Mouse (Mus musculus): ENCODE results near the gene Atp2b4.
"Not testable (repeated sequence)": the region's sequence is repeated elsewhere in the genome, so short reads cannot be mapped to it uniquely, and the experiment has no call there.

Atp2b4 gene

GRCm38 (mm10) chr1:133751621-133752020, 49.2 kb downstream of the Atp2b4 start:
- no peak for DNase-seq (ENCODE audit: extremely low read depth, low read depth)

- no peak for DNase-seq (ENCODE audit: extremely low read depth, low read depth)
Observed at GRCm38 (mm10) chr1:133749954-133750353, 50.9 kb downstream of the Atp2b4 start.

- no peak for DNase-seq (ENCODE audit: extremely low read depth, low read depth)
Observed at GRCm38 (mm10) chr1:133745078-133745495, 55.8 kb downstream of the Atp2b4 start.

- no peak for DNase-seq (ENCODE audit: extremely low read depth, low read depth)
Observed at GRCm38 (mm10) chr1:133744609-133745008, 56.2 kb downstream of the Atp2b4 start.

GRCm38 (mm10) chr1:133742517-133742916, 58.3 kb downstream of the Atp2b4 start:
- DNase-seq (ENCODE audit: extremely low read depth, low read depth): no peak

- no peak for DNase-seq (ENCODE audit: extremely low read depth, low read depth)
Observed at GRCm38 (mm10) chr1:133741881-133742434, 58.9 kb downstream of the Atp2b4 start.

- no peak for DNase-seq (ENCODE audit: extremely low read depth, low read depth)
Observed at GRCm38 (mm10) chr1:133741171-133741570, 59.7 kb downstream of the Atp2b4 start.

GRCm38 (mm10) chr1:133736664-133737063, 64.2 kb downstream of the Atp2b4 start:
- DNase-seq (ENCODE audit: extremely low read depth, low read depth): no peak

GRCm38 (mm10) chr1:133735995-133736652, 64.7 kb downstream of the Atp2b4 start:
- no peak for DNase-seq (ENCODE audit: extremely low read depth, low read depth)

GRCm38 (mm10) chr1:133732814-133733213, 68.0 kb downstream of the Atp2b4 start:
- no peak for DNase-seq (ENCODE audit: extremely low read depth, low read depth)

GRCm38 (mm10) chr1:133728339-133728738, 72.5 kb downstream of the Atp2b4 start:
- no peak for DNase-seq (ENCODE audit: extremely low read depth, low read depth)

- DNase-seq (ENCODE audit: extremely low read depth, low read depth): no peak
Observed at GRCm38 (mm10) chr1:133720342-133720741, 80.5 kb downstream of the Atp2b4 start.

- no peak for DNase-seq (ENCODE audit: extremely low read depth, low read depth)
Observed at GRCm38 (mm10) chr1:133718786-133719185, 82.1 kb downstream of the Atp2b4 start.

- no peak for DNase-seq (ENCODE audit: extremely low read depth, low read depth)
Observed at GRCm38 (mm10) chr1:133718296-133718695, 82.5 kb downstream of the Atp2b4 start.

GRCm38 (mm10) chr1:133716464-133716863, 84.4 kb downstream of the Atp2b4 start:
- DNase-seq (ENCODE audit: extremely low read depth, low read depth): peak; percentile 23

- DNase-seq (ENCODE audit: extremely low read depth, low read depth): no peak
Observed at GRCm38 (mm10) chr1:133715191-133715590, 85.7 kb downstream of the Atp2b4 start.

- DNase-seq (ENCODE audit: extremely low read depth, low read depth): no peak
Observed at GRCm38 (mm10) chr1:133713009-133713370, 87.9 kb downstream of the Atp2b4 start.

- no peak for DNase-seq (ENCODE audit: extremely low read depth, low read depth)
Observed at GRCm38 (mm10) chr1:133712288-133713008, 88.4 kb downstream of the Atp2b4 start.

GRCm38 (mm10) chr1:133711376-133711775, 89.5 kb downstream of the Atp2b4 start:
- no peak for DNase-seq (ENCODE audit: extremely low read depth, low read depth)

- DNase-seq (ENCODE audit: extremely low read depth, low read depth): peak; percentile 62
Observed at GRCm38 (mm10) chr1:133710895-133711294, 89.9 kb downstream of the Atp2b4 start.

GRCm38 (mm10) chr1:133709292-133709691, 91.5 kb downstream of the Atp2b4 start:
- no peak for DNase-seq (ENCODE audit: extremely low read depth, low read depth)

- DNase-seq (ENCODE audit: extremely low read depth, low read depth): not testable (repeated sequence)
Observed at GRCm38 (mm10) chr1:133701824-133702223, 99.0 kb downstream of the Atp2b4 start.
